Mouse (Mus musculus): Measurements from ENCODE around the gene Ttll11.

Ttll11 gene

GRCm38 (mm10) chr2:35899712-35900111, 80.0 kb downstream of the Ttll11 start:
- DNase-seq (ENCODE audit: low spot score in 2 of 2), result no peak

DNA sequence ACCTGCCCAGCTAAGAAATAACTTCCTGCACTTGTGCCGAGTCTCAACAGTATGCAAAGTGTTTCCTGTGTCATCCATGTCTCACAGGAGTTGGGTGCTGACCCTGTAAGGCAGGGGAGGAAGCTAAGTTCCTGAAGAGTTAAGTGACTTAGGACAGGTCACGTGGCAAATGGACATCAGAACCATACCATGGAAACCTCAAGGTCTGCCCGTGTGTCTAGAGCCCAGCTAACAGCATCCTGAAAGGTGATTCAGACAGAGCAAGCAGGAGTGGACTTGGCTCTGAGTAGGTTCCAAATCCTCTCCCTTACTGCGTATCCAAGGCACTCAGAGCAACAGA, 80.6 kb downstream of the Ttll11 start:
- DNase-seq (ENCODE audit: low spot score in 2 of 2), result no peak

DNA sequence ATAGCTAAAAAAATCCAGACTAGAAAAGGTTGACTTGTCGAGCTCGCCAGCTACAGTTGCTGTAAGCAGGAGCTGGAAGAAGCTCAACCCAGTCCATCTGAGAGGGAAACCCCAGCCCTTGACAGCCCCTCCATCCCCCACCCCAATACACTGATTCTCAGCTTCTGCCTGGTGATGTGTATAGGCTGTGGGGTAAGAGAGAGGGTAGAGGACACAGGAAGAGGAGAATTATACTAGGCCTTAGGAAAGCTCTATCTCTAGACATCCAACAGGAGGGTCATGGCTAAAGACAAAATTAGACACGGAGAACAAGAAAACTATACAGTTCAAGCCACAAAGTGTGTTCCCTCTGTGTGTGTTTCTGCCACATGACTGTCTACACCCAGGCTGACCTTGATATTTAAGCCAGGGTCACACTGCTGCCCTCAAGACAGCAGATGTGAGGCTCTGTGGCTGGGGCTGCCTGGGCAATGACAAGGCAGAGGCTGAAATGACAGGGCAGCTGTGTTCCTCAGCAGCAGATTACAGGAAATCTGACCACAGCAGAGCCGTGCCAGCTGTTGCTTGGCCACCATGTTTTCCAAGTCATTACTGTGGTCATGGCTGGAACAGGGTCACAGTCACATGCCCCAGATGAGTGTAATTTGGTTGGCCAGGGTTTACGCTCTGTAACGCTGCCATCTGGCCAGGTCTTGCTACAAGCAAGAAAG, 81.1 kb downstream of the Ttll11 start:
- DNase-seq (ENCODE audit: low spot score in 2 of 2), result no peak

DNA sequence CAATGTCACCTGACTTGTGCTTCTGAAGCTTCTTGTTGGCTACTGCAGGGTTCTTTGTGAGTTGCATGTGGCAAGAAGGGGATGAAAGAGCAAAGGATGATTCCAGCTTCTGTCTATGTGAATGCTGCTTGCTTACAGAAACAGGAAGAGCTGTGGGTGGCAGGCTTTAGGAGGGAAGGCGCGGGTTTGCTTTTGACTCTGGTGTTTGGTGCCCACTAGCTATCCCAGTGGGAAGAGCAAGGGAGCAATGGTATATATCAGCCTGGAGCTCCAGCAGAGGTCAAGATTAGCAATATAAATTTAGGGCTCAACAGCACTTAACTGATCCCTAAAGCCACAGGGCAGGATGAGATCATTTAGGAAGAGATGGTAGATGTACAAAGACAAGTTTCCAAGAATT, 82.6 kb downstream of the Ttll11 start:
- DNase-seq (ENCODE audit: low spot score in 2 of 2), result no peak

GRCm38 (mm10) chr2:35894512-35894911, 85.2 kb downstream of the Ttll11 start:
- DNase-seq (ENCODE audit: low spot score in 2 of 2), result no peak

DNA sequence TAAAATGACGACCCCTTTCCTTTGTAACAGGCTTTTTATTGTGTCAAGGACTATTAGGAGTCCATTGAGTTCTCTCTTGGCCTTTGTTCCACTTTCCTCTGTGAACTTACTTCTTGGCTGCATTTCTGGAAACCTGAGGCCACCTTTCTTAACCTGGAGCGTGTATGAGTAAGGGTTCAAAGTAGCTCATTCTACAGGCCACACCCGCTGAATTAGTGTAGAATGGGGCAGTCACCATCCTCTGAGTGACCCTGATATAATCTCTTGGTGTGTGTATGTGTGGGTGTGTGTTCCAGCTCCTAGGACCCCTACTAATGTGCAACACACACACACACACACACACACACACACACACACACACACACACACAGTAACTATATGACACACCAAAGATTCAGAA, 89.1 kb downstream of the Ttll11 start:
- no peak for DNase-seq (ENCODE audit: low spot score in 2 of 2)

GRCm38 (mm10) chr2:35889776-35890175, 89.9 kb downstream of the Ttll11 start:
- no peak for DNase-seq (ENCODE audit: low spot score in 2 of 2)

DNA sequence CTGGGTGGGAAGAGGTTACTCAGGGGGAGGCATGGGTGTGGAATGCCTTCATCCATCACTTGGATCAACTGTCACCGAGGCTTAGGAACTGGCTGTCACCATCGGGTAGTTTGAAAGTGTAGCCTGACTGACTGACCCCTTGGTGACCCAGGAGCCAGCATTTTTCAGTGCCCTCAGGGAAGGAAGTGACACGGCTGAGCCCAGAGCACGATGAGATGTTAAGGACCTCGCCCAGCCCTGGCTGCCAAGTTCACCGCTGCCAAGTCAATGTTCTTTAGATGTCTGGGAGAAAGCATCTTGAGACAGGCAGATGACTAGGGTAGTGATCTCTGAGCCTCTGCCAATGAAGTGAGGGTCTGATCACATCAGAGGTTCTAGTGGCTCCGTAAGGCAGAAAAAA, 95.4 kb downstream of the Ttll11 start:
- DNase-seq (ENCODE audit: low spot score in 2 of 2), result no peak

- DNase-seq (ENCODE audit: low spot score in 2 of 2), result no peak
These were observed 97.3 kb downstream of the Ttll11 start for GRCm38 (mm10) chr2:35882336-35882987.

DNA sequence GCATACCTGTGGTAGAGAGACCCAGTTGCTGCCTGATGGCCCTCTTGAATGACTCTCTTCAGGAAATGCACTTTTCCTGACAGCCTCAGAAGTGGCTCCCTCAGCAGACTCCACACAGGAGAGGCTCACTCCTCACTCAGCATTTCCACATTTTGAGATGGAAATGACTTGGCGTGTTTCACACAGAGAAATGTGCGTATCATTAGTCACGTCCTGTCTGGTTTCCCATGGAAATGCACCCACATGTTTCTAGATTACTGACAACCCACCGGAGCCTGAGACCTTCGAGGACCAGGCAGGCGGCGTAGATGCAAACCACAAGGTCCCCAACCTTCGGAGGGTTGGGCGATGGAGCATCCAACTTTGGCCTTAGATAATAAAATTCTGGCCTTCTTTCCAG, 97.8 kb downstream of the Ttll11 start:
- no peak for DNase-seq (ENCODE audit: low spot score in 2 of 2)

DNA sequence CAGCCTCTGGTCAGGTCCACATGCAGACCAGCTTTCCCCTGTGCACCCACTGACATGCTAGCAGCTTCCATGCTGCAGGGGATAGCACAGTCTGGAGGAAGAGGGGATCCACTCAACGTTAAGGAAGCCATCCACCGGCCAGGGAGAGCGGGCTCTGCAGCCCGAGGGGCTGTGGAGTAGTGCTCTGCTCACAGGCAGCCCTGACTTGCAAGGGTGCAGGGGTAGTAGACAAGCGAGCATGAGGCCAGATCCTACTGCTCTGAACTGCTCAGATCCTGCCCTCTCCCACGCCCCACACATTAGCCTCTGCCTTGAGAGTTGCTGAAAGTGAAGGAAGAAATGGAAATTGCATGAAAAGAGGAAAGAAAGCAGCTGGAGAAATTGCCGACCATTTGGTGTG, 99.4 kb downstream of the Ttll11 start:
- DNase-seq (ENCODE audit: low spot score in 2 of 2), result no peak

- DNase-seq (ENCODE audit: low spot score in 2 of 2), result no peak
These were observed 99.8 kb downstream of the Ttll11 start for GRCm38 (mm10) chr2:35879887-35880286.

GRCm38 (mm10) chr2:35878506-35878905, 101.2 kb downstream of the Ttll11 start:
- DNase-seq (ENCODE audit: low spot score in 2 of 2), result no peak

DNA sequence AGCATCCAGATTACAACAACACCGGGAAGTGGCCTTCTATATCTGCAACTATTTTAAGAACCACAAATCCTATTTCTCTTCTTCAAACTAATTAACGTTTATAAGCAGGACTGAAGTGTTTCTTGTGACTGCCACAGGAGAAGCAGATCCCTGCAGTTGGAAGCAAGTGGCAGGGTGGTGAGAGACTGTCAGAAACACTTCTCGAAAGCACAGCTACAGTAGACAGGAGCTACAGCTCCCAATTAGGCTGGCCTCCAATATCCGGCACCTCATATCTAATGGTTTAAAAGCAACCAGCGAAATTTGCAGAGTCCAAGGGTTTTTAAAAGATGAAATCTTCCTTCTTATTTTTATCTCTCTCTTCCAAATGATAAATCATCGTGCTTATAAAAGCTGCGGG, 104.1 kb downstream of the Ttll11 start:
- DNase-seq (ENCODE audit: low spot score in 2 of 2), result peak; percentile 38 to 56

GRCm38 (mm10) chr2:35874421-35874820, 105.3 kb downstream of the Ttll11 start:
- DNase-seq (ENCODE audit: low spot score in 2 of 2), result no peak

DNA sequence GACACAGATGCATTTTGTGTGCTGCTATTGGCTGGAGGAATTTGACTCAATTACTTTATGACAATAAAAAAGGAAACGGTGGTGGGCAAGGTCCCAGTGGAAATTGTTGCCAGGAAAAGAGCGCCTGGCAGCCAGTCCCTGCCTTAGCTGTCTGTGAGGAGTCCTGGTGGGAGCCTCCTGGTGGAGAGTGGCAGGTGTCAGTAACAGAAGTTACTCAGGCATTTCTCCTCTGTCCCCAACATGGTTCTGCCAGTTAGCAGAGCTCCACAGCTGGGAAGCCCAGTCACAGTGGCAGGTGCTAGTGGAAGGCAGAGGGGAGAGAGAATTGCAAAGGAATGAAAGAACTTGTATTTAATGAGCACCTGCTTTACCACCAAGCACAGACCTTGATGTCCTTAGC, 110.5 kb downstream of the Ttll11 start:
- peak in 1 of 2 experiments; percentile 58 for DNase-seq (ENCODE audit: low spot score in 2 of 2)

DNA sequence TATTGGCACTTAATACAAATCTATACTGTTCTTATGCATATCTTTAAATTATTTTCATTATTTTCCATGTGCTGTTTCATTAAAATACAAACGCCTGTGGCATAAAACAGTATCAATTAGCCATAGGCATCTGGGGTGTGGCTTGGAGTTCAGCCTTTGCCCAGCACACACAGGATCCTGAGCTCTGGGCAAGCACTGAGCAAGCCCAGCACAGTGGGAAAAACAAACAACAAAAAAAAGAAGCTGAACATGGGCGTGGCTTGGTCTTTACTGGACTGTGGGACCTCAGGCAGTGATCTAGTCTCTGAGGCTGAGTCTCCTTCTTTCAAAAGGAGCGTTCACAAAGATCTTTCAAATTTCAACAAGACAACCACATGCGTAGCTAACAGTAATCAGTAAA, 116.4 kb downstream of the Ttll11 start:
- no peak for DNase-seq (ENCODE audit: low spot score in 2 of 2)

- DNase-seq (ENCODE audit: low spot score in 2 of 2), result no peak
These were observed 118.5 kb downstream of the Ttll11 start for GRCm38 (mm10) chr2:35861185-35861584.

- DNase-seq (ENCODE audit: low spot score in 2 of 2), result no peak
These were observed 119.3 kb downstream of the Ttll11 start for GRCm38 (mm10) chr2:35860394-35860744.

DNA sequence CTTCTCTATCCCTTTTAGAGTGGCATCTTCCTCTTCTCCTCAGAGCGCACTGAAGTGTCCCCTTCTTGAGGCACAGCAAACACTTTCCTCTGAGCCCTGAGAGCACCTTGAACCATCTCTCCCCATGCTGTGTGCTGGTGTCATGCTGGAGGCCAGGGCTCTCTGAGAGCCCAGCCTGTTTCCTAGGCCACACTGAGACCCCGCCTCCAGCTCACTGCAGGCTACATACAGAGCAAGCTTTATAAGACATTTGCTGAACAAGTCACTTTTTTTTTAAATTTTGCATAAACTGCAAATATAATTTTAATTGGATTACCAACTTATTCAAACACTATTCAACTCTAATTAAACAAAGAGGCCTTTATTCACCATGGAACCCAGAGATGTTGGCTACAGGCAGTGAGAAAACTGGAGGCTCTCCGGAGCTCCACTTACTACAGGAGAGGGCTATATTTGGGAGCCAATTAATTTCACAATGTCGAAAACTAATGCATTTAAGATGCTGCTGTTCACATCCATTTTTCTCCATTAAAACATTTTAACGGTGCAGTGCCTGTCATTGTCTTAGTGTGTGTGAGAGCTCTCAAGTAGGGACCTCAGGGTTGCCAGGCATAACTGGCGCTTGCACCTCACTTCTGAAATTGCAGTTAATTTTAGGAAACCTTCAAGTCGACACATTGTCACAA, 119.9 kb downstream of the Ttll11 start:
- no peak for DNase-seq (ENCODE audit: low spot score in 2 of 2)

- no peak for DNase-seq (ENCODE audit: low spot score in 2 of 2)
These were observed 121.4 kb downstream of the Ttll11 start for GRCm38 (mm10) chr2:35858281-35858680.

DNA sequence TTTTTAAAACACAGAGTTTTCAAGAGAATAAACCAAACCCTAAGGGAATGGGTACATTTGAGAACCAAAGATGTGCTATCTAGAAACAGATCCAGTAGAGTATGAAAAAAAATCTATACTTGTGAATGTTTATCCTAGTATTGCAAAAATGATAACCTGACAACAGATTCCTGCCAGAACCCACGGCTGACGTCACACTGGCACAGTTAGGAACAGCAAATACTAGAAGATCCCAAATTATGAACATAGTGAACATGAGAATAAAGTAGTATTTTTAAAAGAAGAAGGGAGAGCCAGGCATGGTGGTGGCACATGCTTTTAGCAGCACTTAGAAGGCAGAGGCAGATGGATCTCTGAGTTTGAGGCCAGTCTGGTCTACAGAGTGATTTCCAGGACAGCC, 122.8 kb downstream of the Ttll11 start:
- no peak for DNase-seq (ENCODE audit: low spot score in 2 of 2)

DNA sequence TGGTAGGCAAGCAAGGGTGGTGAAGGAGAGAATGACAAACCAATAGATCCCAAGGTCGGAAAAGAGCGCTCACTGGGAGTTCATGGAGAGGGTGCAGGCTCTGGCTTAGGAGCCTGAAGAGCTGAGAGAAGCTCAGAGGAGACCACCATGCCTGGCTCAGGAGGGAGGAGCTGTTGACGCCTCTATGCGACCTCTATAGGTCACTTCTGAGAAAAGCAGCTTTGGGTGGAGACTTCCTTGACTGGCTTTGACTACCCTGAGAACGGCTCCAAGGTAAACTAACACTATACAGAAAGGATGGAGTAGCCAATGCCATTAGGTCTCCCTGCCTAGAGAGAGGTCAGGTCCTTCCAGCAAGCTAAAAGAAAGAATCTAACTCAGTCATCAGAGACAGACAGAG, 124.8 kb downstream of the Ttll11 start:
- no peak for DNase-seq (ENCODE audit: low spot score in 2 of 2)
